Mouse (Mus musculus): ENCODE results near the gene 2010111I01Rik. TPM values are rescaled to one million over a fixed set of nuclear protein-coding genes. Genes with fewer than 3 reads are reported as not detected.

Gene 2010111I01Rik
- polyA plus RNA-seq, 1 experiment: 22.5 TPM

DNA sequence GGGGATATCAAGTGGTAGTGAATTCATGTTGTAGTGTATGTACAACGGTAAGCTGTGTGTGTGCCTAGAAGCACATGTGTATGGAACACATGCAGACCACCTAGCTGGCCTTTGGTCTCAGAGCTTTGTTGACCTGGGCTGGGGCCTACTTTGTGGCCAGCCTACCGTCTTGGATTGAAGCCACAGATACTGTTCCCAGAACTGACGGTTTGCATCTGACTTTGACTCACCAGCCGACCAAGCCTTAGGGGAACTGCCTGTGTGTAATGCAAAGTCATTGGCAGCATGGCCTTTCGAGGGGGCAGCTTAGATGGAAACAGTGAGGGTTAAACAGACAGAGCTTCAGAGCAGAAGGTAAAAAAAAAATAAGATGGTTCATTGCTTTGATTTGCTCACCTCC lies 288.5 kb downstream of the 2010111I01Rik start:
- WGBS: 33% methylated on average over 5 of the region's 5 CpGs
- H3K4me3 ChIP-seq (ENCODE audit: extremely low read depth, insufficient read depth, insufficient read length): no peak overlapping the region

DNA sequence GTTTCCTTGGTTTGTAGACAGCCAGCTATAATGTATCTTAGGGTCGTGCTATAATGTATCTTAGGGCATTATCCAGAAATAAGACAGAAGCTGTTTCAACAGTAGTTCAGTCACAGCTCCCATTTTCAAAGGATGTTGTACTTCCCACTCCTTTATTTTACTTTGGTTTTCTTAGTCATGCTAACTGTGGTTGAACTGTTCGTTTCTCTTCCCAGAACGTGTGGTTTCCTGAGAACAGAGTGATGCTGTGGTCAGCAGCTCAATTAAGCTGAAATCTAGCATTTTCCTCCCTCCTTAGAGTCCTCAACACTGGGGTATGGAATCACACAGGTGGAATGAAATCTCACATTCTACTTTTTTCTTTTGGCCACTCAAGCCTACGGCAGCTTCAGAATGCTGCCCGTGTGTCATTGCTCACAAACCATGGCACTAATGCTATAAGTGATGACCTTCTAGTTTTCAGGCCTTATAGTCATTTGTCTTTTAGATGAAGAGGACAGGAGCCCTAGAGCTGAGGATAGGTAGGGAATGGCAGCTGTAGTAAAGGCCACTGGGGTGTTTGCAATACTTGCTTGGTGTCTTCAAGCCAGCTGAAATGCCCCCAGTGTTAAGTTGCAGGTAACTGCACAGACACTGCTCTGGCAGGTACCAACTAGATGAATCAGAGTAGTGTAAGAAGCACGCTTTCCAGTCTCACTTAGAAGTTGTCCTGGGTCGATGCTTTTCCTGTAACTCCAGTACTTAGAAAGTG lies 289.4 kb downstream of the 2010111I01Rik start:
- peaks cover 9% of the 10 kb centered on the region; the same call in 1 of the 2 replicates for H3K4me1 ChIP-seq (ENCODE audit: control insufficient read depth, insufficient read depth, insufficient read length)
- DNase-seq (ENCODE audit: low read depth in 1 of 2, low spot score in 2 of 2): no peak
- H3K36me3 ChIP-seq (ENCODE audit: control insufficient read depth, insufficient read depth, low read length): no peaks in the 10 kb centered on the region
- H3K27ac ChIP-seq (ENCODE audit: insufficient read depth, low read length): no peak overlapping the region
- no peak overlapping the region for H3K4me3 ChIP-seq (ENCODE audit: extremely low read depth, insufficient read depth, insufficient read length)
- H3K27me3 ChIP-seq (ENCODE audit: control insufficient read depth, insufficient read depth, low read length): no peaks in the 10 kb centered on the region
- 60% methylated on average over 7 of the region's 7 CpGs for WGBS
- TF ChIP-seq POLR2A (IDR thresholded peaks at IDR 0.05; ENCODE audit: low read depth, low read length) (no peak), CTCF (IDR thresholded peaks at IDR 0.05; ENCODE audit: extremely low read depth, insufficient read depth, insufficient read length, insufficient replicate concordance) (no peak)

More for the DNA sequence above, 288.5 kb downstream of the 2010111I01Rik start:
- no peak for TF ChIP-seq CTCF (IDR thresholded peaks at IDR 0.05; ENCODE audit: extremely low read depth, insufficient read depth, insufficient read length, insufficient replicate concordance)
- TF ChIP-seq POLR2A (IDR thresholded peaks at IDR 0.05; ENCODE audit: low read depth, low read length): no peak
- no peaks in the 10 kb centered on the region for H3K27me3 ChIP-seq (ENCODE audit: control insufficient read depth, insufficient read depth, low read length)
- peaks cover 12% of the 10 kb centered on the region; the same call in 1 of the 2 replicates for H3K4me1 ChIP-seq (ENCODE audit: control insufficient read depth, insufficient read depth, insufficient read length)
- DNase-seq (ENCODE audit: low read depth in 1 of 2, low spot score in 2 of 2): no peak
- H3K36me3 ChIP-seq (ENCODE audit: control insufficient read depth, insufficient read depth, low read length): no peaks in the 10 kb centered on the region
- 0 out of 2 replicates have a peak overlapping the region, but pooled peaks have one; percentile 29 for H3K27ac ChIP-seq (ENCODE audit: insufficient read depth, low read length)

DNA sequence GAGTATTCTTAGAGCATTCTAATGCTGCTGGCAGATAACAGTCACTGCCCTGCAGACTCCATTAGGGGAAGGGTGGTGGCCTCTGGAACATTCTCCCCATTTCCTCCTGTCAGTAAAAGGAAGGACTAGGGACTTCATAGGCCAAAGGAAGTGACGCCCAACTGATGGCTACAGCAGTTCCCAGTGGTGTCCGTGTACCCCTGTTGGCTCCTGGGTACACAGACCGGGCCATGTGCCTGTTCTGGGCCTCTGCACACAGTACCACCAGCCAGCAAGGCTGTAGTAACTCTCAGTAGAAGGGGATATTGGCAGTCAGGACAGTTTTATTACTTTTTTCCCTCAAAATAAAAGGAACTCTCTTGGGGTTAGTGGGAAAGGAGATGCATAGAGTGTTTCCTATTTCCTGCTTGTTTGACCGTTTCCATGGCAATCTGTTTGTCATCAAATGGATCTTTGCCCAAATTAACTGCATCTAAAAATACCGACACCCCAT lies 290.9 kb downstream of the 2010111I01Rik start:
- 74% methylated on average over 5 of the region's 5 CpGs for WGBS
- no peaks in the 10 kb centered on the region for H3K36me3 ChIP-seq (ENCODE audit: control insufficient read depth, insufficient read depth, low read length)
- DNase-seq (ENCODE audit: low read depth in 1 of 2, low spot score in 2 of 2): no peak
- H3K4me1 ChIP-seq (ENCODE audit: control insufficient read depth, insufficient read depth, insufficient read length): peaks cover 10% of the 10 kb centered on the region; the same call in 1 of the 2 replicates
- no peak overlapping the region for H3K4me3 ChIP-seq (ENCODE audit: extremely low read depth, insufficient read depth, insufficient read length)
- TF ChIP-seq POLR2A (IDR thresholded peaks at IDR 0.05; ENCODE audit: low read depth, low read length) (no peak), CTCF (IDR thresholded peaks at IDR 0.05; ENCODE audit: extremely low read depth, insufficient read depth, insufficient read length, insufficient replicate concordance) (no peak)
- H3K27me3 ChIP-seq (ENCODE audit: control insufficient read depth, insufficient read depth, low read length): no peaks in the 10 kb centered on the region
- peak overlapping the region; percentile 42; the same call in 1 of the 2 replicates for H3K27ac ChIP-seq (ENCODE audit: insufficient read depth, low read length)

GRCm38 (mm10) chr13:63256146-63256545 lies 291.5 kb downstream of the 2010111I01Rik start:
- H3K27me3 ChIP-seq (ENCODE audit: control insufficient read depth, insufficient read depth, low read length): no peaks in the 10 kb centered on the region
- TF ChIP-seq POLR2A (IDR thresholded peaks at IDR 0.05; ENCODE audit: low read depth, low read length) (no peak), CTCF (IDR thresholded peaks at IDR 0.05; ENCODE audit: extremely low read depth, insufficient read depth, insufficient read length, insufficient replicate concordance) (no peak)
- peaks cover 14% of the 10 kb centered on the region; the same call in 1 of the 2 replicates for H3K4me1 ChIP-seq (ENCODE audit: control insufficient read depth, insufficient read depth, insufficient read length)
- no peaks in the 10 kb centered on the region for H3K36me3 ChIP-seq (ENCODE audit: control insufficient read depth, insufficient read depth, low read length)
- no peak for DNase-seq (ENCODE audit: low read depth in 1 of 2, low spot score in 2 of 2)
- H3K4me3 ChIP-seq (ENCODE audit: extremely low read depth, insufficient read depth, insufficient read length): no peak overlapping the region
- 0 out of 2 replicates have a peak overlapping the region, but pooled peaks have one; percentile 0 for H3K27ac ChIP-seq (ENCODE audit: insufficient read depth, low read length)
- 86% methylated on average over 6 of the region's 6 CpGs for WGBS

GRCm38 (mm10) chr13:63256807-63257206 lies 292.1 kb downstream of the 2010111I01Rik start:
- TF ChIP-seq CTCF (IDR thresholded peaks at IDR 0.05; ENCODE audit: extremely low read depth, insufficient read depth, insufficient read length, insufficient replicate concordance): no peak
- TF ChIP-seq POLR2A (IDR thresholded peaks at IDR 0.05; ENCODE audit: low read depth, low read length): no peak
- 72% methylated on average over 7 of the region's 7 CpGs for WGBS
- Histone ChIP-seq H3K27me3 (ENCODE audit: control insufficient read depth, insufficient read depth, low read length) (no peaks in the 10 kb centered on the region), H3K4me3 (ENCODE audit: extremely low read depth, insufficient read depth, insufficient read length) (no peak overlapping the region), H3K4me1 (ENCODE audit: control insufficient read depth, insufficient read depth, insufficient read length) (peaks cover 14% of the 10 kb centered on the region; the same call in 1 of the 2 replicates), H3K36me3 (ENCODE audit: control insufficient read depth, insufficient read depth, low read length) (no peaks in the 10 kb centered on the region), H3K27ac (ENCODE audit: insufficient read depth, low read length) (no peak overlapping the region)
- no peak for DNase-seq (ENCODE audit: low read depth in 1 of 2, low spot score in 2 of 2)

GRCm38 (mm10) chr13:63258167-63258582 lies 293.5 kb downstream of the 2010111I01Rik start:
- no peak overlapping the region for H3K4me3 ChIP-seq (ENCODE audit: extremely low read depth, insufficient read depth, insufficient read length)
- H3K27ac ChIP-seq (ENCODE audit: insufficient read depth, low read length): peak overlapping the region; percentile 33; the same call in 1 of the 2 replicates
- no peak for DNase-seq (ENCODE audit: low read depth in 1 of 2, low spot score in 2 of 2)
- no peaks in the 10 kb centered on the region for H3K36me3 ChIP-seq (ENCODE audit: control insufficient read depth, insufficient read depth, low read length)
- H3K4me1 ChIP-seq (ENCODE audit: control insufficient read depth, insufficient read depth, insufficient read length): peaks cover 11% of the 10 kb centered on the region; the same call in 1 of the 2 replicates
- WGBS: 77% methylated on average over 6 of the region's 6 CpGs
- H3K27me3 ChIP-seq (ENCODE audit: control insufficient read depth, insufficient read depth, low read length): no peaks in the 10 kb centered on the region
- TF ChIP-seq POLR2A (IDR thresholded peaks at IDR 0.05; ENCODE audit: low read depth, low read length): no peak
- TF ChIP-seq CTCF (IDR thresholded peaks at IDR 0.05; ENCODE audit: extremely low read depth, insufficient read depth, insufficient read length, insufficient replicate concordance): no peak
